Mouse (Mus musculus) heart, postnatal 25 days (tissue): Measurements from ENCODE around the gene Abi3. TPM values are rescaled to one million over a fixed set of nuclear protein-coding genes. Genes with fewer than 3 reads are reported as not detected.
A peak's percentile ranks its signal among the peaks of the same experiment; 100 is the strongest.

Experiments used
- DNase-seq: peaks from one replicate; pipeline ENCODE4 v3.0.0; 2022; ENCODE audit warnings: low spot score
- intact Hi-C: fragments of 180-260 bp; cut with DNase I; formaldehyde crosslinking; loops from one replicate; pipeline ENCODE4 v1.15.1; 2025
- total RNA-seq, 2 experiments: library from RNA; stranded (reverse); gene quantifications; 2 replicates each; pipeline ENCODE4 v1.2.3; 2021

Gene Abi3
- total RNA-seq, 2 experiments from 2014 or later, result 8.8 to 10.4 TPM

DNA sequence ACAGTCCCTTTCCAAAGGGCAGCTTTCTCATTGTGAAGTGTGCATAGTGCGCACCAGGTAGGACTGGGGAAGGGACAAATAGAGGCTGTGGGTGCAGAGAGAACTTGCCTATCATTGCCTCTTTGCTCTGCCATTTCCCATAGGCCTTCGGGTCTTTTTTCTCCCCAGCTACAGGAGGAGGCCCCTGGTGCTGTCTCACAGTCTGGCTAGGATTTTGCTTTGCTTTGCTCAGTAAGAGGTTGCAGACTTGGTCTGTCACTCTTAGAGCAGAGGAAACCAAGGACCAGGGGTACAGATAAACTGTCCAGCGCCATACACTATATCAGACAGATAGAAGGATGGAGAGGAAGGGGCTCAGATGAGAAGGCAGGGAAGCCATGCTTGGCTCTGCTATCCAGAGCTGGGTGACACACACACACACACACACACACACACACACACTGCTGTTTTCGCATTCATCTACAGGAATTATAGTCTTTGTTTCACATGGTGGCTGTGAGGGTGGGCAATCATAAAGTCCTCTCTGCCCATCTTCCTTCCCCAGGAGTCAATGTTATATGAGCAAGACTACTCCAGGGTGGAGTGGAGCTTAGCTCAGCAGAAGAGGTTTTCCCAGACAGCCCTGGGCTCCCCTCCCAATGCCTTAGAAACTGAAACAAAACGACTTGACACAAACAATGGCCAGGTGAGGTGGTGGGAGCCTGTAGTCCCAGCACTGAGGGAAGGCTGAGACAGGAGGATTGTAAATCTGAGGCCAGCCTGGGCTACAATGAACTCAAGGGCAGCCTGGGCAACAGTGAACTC lies 1.4 kb downstream of the Abi3 start:
- intact Hi-C loops, result no loop called here
- no peak for DNase-seq

DNA sequence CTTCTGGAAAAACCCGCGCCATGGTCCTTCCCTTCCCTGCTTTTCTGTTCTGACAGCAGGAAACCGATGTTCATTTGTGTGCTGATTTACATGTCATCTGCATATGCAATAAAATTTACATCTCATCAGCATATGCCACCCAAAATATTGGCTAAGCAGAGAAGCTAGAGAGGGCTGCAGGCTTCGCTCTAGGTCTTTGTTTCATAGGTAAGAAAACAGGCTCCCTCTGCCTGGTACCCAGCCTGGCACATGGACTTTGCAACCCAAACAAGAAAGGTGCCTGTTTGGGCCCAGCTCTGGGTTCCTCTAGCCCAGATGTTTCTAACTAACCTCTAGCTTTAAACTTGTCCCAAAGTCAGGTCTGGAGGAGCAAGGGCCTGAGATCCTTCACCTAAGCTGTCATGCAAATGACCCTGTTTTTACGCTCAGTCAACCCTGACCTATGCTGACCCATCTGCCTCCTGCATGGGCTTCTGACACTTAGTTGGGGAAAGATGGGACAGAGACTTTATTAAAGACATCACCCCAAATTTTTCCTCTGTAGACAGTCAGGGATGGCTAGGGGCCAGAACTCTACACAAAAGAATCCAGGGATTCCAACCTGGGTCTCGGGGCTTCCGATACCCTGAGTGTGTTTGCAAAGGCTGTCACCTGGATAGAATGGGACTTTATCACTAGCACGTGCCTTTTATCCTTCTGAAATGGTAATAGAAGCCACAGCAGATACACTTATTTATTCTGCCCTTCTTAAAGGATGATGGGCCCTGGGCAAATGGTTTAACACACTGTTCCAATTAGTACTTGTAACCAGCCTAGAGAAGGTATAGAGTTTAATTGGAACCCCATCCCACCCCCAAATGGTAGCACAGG lies 3.0 kb downstream of the Abi3 start:
- intact Hi-C loops, result no loop called here
- DNase-seq, result no peak

DNA sequence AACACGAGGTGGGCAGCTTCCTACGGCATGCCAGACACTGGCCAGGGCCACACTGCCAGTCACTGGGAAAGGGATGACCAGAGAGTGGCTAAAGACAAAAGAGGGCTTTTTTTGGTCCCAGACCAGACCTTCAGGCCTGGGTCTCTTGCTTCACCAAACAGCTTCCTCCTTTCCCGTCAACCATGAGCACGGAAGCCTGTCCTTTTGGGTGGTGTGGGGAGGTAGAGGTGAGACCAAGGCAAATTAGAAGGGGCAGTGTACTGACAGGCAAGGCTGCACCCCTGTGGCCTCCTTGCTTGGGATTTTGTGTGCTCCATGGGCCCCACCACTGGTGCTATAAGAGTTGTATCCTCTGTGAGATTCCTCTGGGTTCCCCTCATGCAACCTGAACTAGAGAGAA lies 3.7 kb downstream of the Abi3 start:
- intact Hi-C loops, result no loop called here
- DNase-seq, result no peak

DNA sequence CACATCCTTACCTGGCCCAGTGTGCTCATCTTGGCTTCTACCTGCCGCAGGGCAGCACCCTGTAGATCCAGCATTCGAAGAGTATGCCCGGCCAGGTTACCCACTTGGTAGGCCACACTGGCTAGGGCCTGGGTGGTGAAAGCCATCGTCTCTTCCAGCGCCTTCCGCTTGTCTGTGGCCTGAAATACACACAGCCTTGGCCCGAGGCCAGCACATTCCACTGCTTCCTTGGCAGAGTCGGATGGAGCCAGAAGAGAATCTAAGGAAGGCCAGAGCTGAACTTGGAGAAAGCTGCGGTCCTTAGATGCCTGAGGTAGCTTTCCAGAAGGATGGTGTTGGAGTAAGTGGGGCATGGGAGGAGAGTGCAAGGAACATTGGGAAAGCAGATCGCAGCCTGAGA lies 5.2 kb downstream of the Abi3 start, which contains the start of gene Gngt2:
Gngt2 (plus strand) TSS at position 158 of the 400 bp plus-strand sequence.
- peak; percentile 75 for DNase-seq
- intact Hi-C loops, result no loop called here

DNA sequence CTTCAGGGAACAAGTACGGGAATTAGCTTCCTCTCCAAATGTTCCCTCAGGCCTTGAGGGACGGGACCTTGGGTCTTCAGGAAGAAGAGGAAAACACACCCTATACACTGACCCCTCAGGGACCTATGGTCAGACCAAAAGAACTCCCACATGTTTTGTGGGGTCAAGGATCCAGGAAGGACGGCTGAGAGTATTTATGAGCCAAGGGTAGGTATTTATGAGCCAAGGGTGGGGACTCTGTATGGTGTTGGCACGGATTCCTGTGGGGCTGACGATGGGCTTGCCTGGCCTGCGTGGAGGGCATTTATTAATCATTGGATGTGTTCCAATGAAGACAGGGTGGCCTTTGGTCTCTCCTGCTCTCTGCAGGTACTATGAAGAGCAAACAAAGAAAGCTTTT lies 5.8 kb downstream of the Abi3 start:
- intact Hi-C loops, result no loop called here
- no peak for DNase-seq

DNA sequence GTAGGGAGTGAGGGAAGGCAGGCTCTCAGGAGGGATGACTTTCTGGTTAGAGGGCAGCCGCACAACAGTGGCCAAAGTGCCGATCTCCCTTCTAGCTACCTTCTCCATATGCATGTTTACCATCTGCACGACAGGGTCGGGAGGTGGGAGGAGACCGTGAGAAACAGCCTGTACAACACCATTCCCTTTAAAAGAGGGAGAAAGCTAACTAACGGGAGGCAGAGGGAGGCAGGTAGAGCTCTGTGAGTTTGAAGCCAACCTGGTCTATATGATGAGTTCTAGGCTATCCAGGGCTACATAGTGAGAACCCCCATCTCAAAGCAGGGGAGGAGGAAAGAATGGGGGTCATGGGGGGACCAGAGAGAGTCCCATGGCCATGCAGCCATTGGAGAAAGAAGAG lies 6.4 kb downstream of the Abi3 start:
- DNase-seq, result no peak
- intact Hi-C loops, result no loop called here

DNA sequence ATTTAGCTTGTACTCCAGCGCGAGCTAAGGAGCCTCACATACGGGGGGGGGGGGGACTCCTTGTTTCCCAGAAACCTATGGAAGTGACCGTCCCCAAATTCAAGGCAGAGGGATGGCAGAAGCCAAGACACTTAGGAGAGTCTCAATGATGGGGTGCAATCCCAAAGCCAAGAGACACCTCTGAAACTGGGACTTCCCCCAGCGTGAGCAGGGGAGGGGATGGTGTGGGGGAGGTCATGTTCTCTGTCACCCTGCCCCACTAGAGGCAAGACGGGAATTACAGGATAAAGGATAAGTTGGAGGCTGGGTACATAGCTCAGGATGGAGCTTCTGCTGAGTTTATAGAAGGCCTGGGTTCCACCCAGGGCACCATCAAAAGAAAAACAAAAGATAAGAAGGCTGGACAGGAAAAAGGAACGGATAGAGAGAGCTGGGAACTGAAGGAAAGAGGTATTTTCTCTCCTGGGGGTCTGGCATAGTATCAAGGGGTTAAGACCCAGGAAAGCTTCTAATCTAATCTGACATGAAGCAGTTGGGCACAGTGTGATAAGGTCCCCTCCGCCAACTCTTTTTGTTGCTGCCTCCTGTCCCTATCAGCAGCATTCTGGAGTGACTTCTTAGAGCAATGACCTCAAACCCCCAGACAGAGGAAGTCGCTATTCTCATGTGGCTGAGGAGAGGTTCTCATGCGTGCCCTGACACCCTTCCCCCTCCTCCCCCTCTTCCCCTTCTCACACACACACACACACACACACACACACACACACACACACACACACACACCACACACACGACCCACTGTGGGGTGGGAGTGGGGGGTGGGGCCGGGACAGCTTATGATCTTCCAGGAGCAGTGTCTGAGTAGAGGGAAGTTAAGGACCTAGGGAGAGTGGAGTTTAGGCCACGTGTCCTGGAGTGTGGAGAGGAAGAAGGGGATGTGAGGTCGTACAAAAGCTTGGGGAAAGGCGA lies 7.2 kb downstream of the Abi3 start:
- intact Hi-C loops, result no loop called here
- no peak for DNase-seq

DNA sequence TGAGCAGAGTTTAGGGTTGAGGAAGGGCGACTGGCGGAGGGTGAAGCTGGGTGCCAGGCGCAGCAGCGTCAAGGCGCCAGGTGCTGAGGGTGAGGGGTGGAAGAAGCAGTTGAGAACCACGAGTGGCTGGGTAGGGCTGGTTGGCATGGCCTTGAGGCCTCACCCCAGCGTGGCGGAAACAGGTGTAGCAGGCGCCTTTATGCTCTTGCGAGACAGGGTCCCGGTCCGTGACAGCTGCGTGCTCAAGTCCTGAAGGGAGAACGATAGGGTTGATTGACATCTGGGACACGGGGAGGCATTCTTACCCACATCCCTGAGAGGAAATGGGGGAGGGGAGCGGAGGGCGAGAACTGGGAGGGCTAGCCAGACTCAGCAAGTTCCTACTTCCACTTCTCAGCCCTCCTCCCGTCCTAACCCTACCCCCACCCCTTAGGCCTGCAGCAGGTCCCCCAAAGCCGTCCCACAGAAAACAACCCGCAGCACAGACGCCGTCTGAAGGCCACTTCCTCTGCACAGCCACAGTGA lies 8.1 kb downstream of the Abi3 start:
- intact Hi-C loops, result no loop called here
- no peak for DNase-seq

DNA sequence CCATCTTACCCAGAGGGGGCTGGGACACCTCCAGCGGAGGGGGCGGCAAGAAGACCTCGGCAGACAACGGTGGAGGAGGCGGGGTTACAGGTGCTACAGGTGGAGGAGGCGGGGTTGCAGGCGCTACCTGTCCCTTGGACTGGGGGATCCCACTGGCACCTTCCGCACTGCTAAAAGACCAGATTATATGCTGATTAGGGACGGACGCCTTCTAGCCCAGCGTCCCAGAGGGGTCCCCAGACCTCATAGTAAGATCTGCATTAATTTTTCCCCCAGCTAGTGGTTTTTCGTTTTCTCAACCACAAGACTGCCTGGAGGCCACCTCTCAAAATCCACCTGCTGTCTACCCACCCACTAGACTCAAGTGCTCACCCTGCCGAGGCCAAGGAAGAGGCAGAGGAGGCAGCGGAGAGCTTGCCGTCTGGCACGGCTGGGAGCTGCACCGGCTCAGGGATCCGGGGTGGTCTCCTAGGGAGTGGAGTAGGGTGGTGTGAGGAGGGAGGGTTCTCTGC lies 8.6 kb downstream of the Abi3 start:
- DNase-seq, result no peak
- intact Hi-C loops, result no loop called here

DNA sequence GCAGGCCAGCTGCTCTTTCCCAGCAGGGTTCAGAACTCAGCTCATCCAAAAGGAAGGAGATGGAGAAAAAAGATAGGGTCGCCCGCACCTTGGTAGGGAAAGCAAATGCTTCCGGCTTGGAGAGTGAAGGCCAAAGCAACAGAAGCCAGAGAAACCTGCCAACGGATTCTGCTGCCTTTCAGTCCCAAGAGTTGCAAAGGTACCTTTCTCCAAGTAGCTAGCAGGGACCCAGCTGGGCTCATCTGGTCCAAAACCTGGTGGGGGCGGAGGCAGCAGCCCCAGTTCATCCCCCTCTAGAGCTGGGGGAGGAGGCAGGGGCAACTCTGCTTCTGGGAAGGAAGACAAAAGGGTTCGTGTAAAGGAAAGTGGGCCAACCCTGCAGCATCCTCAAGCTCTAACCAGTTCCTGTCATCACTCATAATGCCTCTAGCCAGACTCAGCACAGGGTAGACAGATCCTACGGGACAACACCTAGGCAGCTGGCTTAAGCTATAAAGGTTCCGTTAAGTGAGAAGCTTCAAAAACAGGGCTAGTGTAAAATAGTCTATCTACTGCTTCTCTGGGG lies 9.2 kb downstream of the Abi3 start:
- no peak for DNase-seq
- intact Hi-C loops, result no loop called here

DNA sequence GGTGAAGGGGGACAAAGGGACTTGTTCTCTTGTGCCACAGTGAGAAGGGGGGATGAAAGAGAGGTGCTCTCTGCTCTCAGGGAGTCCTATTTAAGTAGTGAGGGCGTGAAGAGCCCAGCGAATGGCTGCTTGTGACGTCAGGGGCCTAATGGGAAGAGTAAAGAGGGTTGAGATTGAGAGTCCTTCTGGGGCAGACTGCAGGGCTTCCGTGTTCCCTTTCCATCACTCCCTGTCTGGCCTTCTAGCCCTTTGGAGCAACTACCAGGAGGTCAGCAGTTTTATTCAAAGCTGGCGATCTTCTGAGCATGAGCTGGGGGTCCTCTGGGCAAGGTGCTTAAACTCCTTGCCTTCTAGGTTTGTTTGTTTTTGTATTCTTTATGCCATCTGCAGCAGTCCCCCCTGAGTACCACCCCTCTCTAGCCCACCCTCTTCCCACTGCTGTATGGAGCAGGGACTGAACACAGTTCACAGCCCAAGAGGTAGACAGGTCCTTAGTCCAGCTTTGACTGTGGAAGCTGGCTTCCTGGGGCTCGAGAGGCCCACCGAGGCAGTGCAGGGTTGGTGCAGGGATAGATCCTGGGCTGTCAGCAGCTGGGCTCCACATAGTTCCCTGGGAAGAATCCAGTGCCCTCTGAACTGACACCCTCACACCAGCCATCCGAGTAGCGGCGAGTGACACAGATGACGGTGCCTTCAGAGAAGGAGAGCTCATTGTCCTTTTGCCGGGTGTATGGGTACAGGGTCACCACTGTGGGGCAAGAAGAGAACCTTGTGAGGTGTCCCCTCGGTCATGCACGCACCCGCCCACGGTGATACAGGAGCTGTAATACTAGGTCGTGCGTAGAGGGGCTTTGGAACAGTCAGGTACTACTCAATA lies 9.9 kb downstream of the Abi3 start:
- DNase-seq, result no peak
- intact Hi-C loops, result no loop called here

DNA sequence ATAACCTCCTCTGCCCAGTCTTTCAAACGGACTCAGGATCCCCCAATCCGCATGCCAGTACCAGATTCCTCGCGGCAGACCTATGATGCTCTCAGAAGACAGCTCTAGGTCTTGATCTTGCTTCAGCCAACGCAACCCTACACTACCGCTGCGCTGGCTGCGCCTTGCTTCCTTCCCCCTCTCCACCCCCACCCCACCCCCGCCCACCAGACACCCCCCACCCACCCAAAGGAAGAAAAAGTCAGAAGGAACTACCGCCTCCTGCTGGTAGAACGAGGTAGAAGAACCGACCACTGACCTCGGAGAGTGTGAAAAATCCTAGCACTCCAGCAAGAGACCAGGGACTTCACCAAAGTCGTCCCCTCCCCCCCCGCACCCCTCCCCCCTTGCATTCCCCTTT lies 10.6 kb downstream of the Abi3 start:
- intact Hi-C loops, result no loop called here
- no peak for DNase-seq

DNA sequence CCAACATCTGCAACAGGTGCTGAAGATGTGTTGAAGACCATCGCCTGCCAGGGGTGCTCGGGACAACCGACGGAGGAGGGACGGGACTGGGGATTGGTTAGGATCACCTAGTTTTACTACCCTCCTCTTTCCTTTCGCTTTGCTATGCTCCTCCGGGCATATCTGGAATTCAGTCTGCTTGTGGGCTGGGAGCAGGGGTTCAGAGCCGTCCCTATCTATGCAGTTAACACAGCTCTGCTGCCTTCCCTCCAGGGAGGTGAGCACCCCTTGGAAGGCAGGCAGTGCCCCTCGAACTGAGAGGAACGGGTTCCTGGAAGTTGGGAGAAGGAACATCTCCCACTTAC lies 11.0 kb downstream of the Abi3 start:
- DNase-seq, result no peak
- intact Hi-C loops, result no loop called here

DNA sequence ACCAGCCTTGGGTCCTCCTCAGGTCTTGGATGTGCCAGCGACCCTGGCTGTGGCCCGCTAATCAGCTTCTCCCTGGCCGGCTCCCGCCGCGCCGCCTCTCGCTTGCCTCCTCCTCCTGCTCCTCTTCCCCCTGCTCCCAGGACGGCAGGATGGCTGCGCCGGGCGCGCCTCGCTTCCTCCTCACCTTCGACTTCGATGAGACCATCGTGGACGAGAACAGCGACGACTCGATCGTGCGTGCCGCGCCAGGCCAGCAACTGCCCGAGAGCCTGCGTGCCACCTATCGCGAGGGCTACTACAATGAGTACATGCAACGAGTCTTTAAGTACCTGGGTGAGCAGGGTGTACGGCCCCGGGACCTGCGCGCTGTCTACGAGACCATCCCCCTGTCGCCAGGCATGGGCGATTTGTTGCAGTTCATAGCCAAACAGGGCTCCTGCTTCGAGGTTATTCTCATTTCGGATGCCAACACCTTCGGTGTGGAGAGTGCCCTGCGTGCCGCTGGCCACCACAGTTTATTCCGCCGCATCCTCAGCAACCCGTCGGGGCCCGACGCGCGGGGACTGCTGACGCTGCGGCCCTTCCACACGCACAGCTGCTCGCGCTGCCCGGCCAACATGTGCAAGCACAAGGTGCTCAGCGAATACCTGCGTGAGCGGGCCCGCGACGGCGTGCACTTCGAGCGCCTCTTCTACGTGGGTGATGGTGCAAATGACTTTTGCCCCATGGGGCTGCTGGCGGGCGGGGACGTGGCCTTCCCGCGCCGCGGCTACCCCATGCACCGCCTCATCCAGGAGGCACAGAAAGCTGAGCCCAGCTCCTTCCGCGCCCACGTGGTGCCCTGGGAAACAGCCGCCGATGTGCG lies 11.6 kb downstream of the Abi3 start:
- intact Hi-C loops, result no loop called here
- no peak for DNase-seq

DNA sequence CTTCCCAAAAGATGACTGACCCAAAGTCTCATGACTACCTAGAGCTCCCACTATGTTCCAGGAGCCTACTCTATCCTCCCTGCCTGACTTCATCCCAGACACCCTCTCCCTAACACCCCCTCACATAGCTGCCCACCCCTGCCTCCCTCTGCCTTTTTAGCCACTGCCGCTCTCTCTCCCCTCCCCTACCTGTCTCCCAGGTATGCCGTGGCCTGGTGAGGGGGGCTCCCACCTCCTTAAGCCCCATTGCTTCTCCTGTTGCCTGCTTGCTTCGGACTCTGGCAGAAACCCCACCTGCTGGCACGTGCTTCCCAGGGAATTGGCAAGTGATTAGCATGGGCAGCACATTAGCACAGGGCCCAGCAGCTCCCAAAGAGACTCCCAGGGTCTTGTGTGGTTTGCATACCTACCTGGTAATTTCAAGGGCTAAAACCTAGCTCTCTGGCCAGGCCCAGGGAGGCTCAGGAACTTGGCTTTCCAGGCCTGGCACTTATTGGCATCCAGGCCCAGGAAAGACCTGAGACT lies 12.7 kb downstream of the Abi3 start:
- no peak for DNase-seq
- intact Hi-C loops, result loop anchor here (1.0 to 10.0 kb wide), 2 partner anchors 24 to 145 kb away; no protein-coding TSS in a partner anchor

DNA sequence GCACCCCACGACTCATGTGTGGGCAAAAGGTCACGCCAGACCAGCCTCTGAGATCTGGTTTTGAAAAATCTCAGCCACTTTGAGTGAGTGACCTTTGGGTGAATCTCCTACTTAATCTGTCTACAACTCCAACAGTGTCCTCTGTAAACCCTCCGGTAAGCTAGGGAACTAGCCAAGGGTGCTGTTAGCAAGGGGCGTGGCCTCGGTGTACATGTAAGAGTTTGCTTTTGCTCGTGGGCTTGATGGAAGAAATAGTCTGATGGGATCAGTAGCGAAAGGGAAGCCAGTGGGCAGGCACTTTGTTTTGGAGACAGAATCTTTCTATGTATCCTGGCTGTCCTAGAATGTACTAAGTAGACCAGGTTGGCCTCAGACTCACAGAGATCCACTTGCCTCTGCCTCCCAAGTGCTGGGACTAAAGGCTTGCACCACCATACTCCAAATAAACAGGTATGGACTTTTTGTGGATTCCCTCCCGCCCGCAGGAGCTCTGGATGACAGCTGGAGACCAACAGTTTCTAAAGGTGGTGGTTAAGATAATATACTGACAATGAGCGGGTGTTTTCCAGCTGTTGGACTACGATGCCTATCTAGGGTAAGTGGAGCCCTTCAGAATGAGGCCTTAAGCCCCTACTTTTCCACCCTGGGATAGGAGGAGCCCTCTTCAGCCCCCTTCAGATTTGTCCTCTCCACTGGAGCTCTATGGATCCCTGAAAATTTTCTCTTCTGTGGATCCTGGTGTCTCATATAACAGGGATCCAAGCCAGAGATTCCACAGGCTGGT lies 13.9 kb downstream of the Abi3 start:
- DNase-seq, result no peak
- intact Hi-C loops, result loop anchor here (10.0 kb wide), 1 partner anchor 144 kb away; no protein-coding TSS in a partner anchor
